Mouse (Mus musculus) gastrocnemius, adult 2 months (tissue): Measurements from ENCODE around the gene Ppfibp2. TPM values are rescaled to one million over a fixed set of nuclear protein-coding genes. Genes with fewer than 3 reads are reported as not detected.

Experiments
- DNase-seq: peaks from one replicate; pipeline ENCODE4 v3.0.0; 2022
- H3K27ac ChIP-seq: fragments of 200-600 bp; 2 replicates; pipeline ENCODE4 v1.8.1; 2022; ENCODE audit warnings: mild to moderate bottlenecking
- H3K4me3 ChIP-seq: fragments of 200-600 bp; 2 replicates; pipeline ENCODE4 v1.8.1; 2022; ENCODE audit warnings: mild to moderate bottlenecking, moderate library complexity
- CTCF ChIP-seq: fragments of 200-600 bp; IDR thresholded peaks from 2 replicates; pipeline ENCODE4 v1.8.1; 2022; ENCODE audit warnings: antibody characterized with exemption, mild to moderate bottlenecking, moderate library complexity
- intact Hi-C: fragments of 180-260 bp; cut with DNase I; formaldehyde crosslinking; loops from one replicate; pipeline ENCODE4 v1.15.1; 2025
- total RNA-seq, 2 experiments: library from RNA; stranded (reverse); gene quantifications; 2 replicates each; pipeline ENCODE4 v1.2.3; 2021

Ppfibp2 gene
- total RNA-seq, 2 experiments from 2014 or later, result 10.6 to 19.0 TPM

- peak; percentile 49 for DNase-seq
Observed at GRCm38 (mm10) chr7:107757308-107758151, 162.5 kb downstream of the Ppfibp2 start, which contains the start of gene Cyb5r2. Cyb5r2 (minus strand) TSS chr7:107758032.

GRCm38 (mm10) chr7:107770812-107771211, 175.8 kb downstream of the Ppfibp2 start:
- H3K27ac ChIP-seq, result no peak overlapping the region
- no peak for TF ChIP-seq CTCF
- intact Hi-C loops, result no loop called here
- no peak for DNase-seq
- no peak overlapping the region for H3K4me3 ChIP-seq

More at GRCm38 (mm10) chr7:107757308-107758151, 162.5 kb downstream of the Ppfibp2 start, which contains the start of gene Cyb5r2:
- intact Hi-C loops, result no loop called here
- peak; percentile 15; the same call in 1 of the 2 replicates for TF ChIP-seq CTCF
- no peak within 1 kb of the TSS for H3K27ac ChIP-seq
- peak within 1 kb of the TSS; percentile 48 for H3K4me3 ChIP-seq

GRCm38 (mm10) chr7:107778216-107778615, 183.2 kb downstream of the Ppfibp2 start:
- H3K4me3 ChIP-seq, result no peak overlapping the region
- intact Hi-C loops, result no loop called here
- DNase-seq, result no peak
- no peak overlapping the region for H3K27ac ChIP-seq
- TF ChIP-seq CTCF, result no peak

GRCm38 (mm10) chr7:107779611-107780010, 184.6 kb downstream of the Ppfibp2 start:
- Histone ChIP-seq H3K27ac (no peak overlapping the region), H3K4me3 (no peak overlapping the region)
- no peak for DNase-seq
- peak; percentile 79 for TF ChIP-seq CTCF
- intact Hi-C loops, result no loop called here

GRCm38 (mm10) chr7:107787977-107788620, 193.1 kb downstream of the Ppfibp2 start:
- peak; percentile 72 for TF ChIP-seq CTCF
- DNase-seq, result no peak
- Histone ChIP-seq H3K27ac (no peak overlapping the region), H3K4me3 (no peak overlapping the region)
- intact Hi-C loops, result loop anchor here (5.0 kb wide), 1 partner anchor 571 kb away; no protein-coding TSS in a partner anchor

- TF ChIP-seq CTCF, result no peak
- Histone ChIP-seq H3K27ac (no peak overlapping the region), H3K4me3 (no peak overlapping the region)
- DNase-seq, result no peak
- intact Hi-C loops, result no loop called here
Observed at GRCm38 (mm10) chr7:107796500-107796899, 201.5 kb downstream of the Ppfibp2 start.

Other genes with a start within 250 kb of the Ppfibp2 start
- gene Syt9, start 224.5 kb upstream of the Ppfibp2 start, total RNA-seq, result under 1 TPM; 0.33 to 0.38 TPM
- 1 to 10 TPM; 2.0 to 2.6 TPM for gene Olfml1, start 27.8 kb upstream of the Ppfibp2 start, total RNA-seq
- gene 5330417H12Rik, start 30.0 kb downstream of the Ppfibp2 start, total RNA-seq, result not detected
- under 1 TPM in 1 of 2 experiments, not detected in 1; 0.20 TPM for gene Cyb5r2, start 162.8 kb downstream of the Ppfibp2 start, total RNA-seq
- not detected for gene Ovch2, start 206.0 kb downstream of the Ppfibp2 start, total RNA-seq
- not detected for gene Olfr467, start 217.1 kb downstream of the Ppfibp2 start, total RNA-seq
- not detected for gene Olfr469, start 230.3 kb downstream of the Ppfibp2 start, total RNA-seq